Mouse (Mus musculus) stomach, postnatal 0 days (tissue): ENCODE measurements around the gene Saysd1. TPM values are rescaled to one million over a fixed set of nuclear protein-coding genes. Genes with fewer than 3 reads are reported as not detected.

ENCODE experiments used
- polyA plus RNA-seq: library from polyadenylated mRNA; unstranded; fragments of >200 nt; fragmentation: Nextera tagmentation; extraction: Ambion mirVana; gene quantifications from 2 replicates; pipeline ENCODE4 v1.2.1, GENCODE M21; 2015

Saysd1 gene
- polyA plus RNA-seq, 1 experiment from 2014 or later, result 14.2 TPM

Other genes starting within 250 kb of the Saysd1 start
- 17.1 and 17.7 TPM in 2 replicates for gene Gng2, start 160.9 kb downstream of the Saysd1 start, polyA plus RNA-seq
- gene Kcnk5, start 43.3 kb upstream of the Saysd1 start, polyA plus RNA-seq, result 7.7 and 8.3 TPM in 2 replicates
- gene Kcnk16, start 130.7 kb upstream of the Saysd1 start, polyA plus RNA-seq, result 4.8 and 5.7 TPM in 2 replicates
- gene Nudt13, start 156.2 kb upstream of the Saysd1 start, polyA plus RNA-seq, result 11.6 and 11.8 TPM in 2 replicates
- 21.5 and 23.4 TPM in 2 replicates for gene Ecd, start 209.6 kb upstream of the Saysd1 start, polyA plus RNA-seq
- gene Fam149b, start 209.6 kb upstream of the Saysd1 start, polyA plus RNA-seq, result 13.5 and 14.8 TPM in 2 replicates